Mouse (Mus musculus): ENCODE data around the gene Sirt7.

- TF ChIP-seq MAFK (IDR thresholded peaks at IDR 0.05; ENCODE audit: insufficient read depth, low read depth, low read length) (no peak), CHD2 (IDR thresholded peaks at IDR 0.05; ENCODE audit: low read depth, low read length) (no peak), ZNF384 (IDR thresholded peaks at IDR 0.05; ENCODE audit: low read depth, low read length) (no peak), ZC3H11A (IDR thresholded peaks at IDR 0.05; ENCODE audit: borderline replicate concordance, low read depth, low read length) (no peak)
These were observed 4.3 kb upstream of the Sirt7 start for GRCm38 (mm10) chr11:120629341-120629730.
